Mouse (Mus musculus): ENCODE data around the gene Cd151.

Gene Cd151

DNA sequence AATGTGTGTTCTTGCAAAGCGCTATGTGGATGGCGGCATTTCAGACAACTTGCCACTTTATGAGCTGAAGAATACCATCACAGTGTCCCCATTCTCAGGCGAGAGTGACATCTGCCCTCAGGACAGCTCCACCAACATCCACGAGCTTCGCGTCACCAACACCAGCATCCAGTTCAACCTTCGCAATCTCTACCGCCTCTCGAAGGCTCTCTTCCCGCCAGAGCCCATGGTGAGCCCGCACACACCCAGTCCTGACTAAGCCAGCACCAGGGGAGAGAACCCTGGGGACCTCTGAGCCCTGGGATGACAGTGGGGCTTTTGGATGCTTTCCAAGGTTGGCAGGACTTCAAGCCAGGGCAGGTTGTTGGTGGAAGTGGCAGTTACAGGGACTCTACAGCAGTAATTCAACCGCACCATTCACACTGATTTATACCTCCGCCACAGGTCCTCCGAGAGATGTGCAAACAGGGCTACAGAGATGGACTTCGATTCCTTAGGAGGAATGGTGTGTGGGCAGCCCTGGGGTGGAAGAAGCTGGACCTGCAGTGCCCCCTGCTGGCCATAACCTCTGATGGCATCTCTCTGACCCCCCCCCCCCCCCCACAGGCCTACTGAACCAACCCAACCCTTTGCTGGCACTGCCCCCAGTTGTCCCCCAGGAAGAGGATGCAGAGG lies 9.1 kb upstream of the Cd151 start:
- peak; percentile 45 for DNase-seq (ENCODE audit: low read depth, low spot score)

DNA sequence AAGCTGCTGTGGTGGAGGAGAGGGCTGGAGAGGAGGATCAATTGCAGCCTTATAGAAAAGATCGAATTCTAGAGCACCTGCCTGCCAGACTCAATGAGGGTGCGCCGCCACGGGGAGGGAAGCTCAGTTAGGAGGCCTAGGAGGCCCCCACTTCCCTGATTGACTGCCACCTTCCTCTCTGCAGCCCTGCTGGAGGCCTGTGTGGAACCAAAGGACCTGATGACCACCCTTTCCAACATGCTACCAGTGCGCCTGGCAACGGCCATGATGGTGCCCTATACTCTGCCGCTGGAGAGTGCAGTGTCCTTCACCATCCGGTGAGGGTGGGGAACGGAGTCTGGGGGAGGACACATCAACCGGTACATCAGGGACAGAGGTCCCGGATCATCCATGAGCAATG lies 8.5 kb upstream of the Cd151 start:
- DNase-seq (ENCODE audit: low read depth, low spot score) = no peak

DNA sequence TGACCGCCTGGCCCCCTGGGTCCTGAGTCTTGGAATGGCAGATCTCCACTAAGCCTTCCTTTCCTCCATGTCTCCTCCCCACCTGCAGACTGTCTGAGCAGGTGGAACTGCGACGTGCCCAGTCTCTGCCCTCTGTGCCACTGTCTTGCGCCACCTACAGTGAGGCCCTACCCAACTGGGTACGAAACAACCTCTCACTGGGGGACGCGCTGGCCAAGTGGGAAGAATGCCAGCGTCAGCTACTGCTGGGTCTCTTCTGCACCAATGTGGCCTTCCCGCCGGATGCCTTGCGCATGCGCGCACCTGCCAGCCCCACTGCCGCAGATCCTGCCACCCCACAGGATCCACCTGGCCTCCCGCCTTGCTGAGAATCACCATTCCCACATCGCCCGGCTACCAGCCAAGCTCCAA lies 7.9 kb upstream of the Cd151 start:
- DNase-seq (ENCODE audit: low read depth, low spot score) = no peak

DNA sequence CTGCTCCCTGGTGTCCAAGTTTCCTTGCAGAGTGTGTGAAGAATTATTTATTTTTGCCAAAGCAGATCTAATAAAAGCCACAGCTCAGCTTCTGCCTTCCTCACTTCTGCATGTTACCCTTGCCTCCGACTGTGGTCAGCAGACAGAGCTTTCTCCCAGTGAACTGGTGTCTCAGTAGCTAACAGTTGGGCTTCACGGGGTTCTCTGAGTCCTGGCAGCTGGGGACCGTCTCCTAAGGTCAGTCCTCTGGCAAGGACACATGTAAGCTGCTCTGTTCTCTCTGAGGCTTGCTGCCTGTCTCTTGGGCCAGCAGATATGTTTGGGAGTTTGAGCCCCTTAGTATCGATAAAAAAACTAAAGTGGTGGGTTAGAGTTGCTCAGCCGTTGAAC lies 7.2 kb upstream of the Cd151 start:
- no peak for DNase-seq (ENCODE audit: low read depth, low spot score)

DNA sequence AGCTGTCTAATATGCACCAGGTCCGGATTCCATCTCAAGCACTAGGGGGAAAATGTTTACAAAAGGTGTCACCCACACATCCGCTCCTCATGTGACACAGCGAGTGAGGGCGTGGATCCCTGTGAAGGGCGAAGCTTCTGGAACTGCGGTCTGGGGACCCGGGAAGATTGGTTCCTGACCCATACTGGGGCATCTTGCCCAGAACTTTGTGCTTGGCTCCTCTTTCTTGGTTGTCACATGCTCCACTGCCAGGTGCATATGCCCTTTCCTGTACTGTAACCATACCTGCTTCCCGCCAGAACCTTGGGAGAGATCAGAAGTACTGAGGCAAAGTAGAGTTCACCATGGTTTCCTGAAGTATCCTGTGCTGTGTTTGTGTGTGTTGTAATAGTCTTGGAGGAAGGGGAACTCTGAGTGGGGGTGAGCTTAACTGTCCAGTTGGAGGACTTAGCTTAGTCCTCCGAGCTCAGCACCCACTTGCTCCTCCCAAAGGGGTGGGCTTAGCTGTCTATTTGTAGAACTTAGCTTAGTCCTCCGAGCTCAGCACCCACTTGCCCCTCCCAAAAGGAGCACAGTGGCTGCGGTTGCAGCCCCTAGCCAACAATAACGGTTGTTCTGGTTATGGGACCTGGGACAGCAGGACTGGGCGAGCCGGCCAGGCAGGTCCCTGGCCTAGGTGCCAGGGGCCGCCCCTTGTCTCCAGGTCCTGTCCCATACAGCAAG lies 6.6 kb upstream of the Cd151 start, which contains the start of gene Cracr2b:
Gene Cracr2b (plus strand): TSS at position 704 of the 723 bp plus-strand sequence.
- DNase-seq (ENCODE audit: low read depth, low spot score) = no peak

DNA sequence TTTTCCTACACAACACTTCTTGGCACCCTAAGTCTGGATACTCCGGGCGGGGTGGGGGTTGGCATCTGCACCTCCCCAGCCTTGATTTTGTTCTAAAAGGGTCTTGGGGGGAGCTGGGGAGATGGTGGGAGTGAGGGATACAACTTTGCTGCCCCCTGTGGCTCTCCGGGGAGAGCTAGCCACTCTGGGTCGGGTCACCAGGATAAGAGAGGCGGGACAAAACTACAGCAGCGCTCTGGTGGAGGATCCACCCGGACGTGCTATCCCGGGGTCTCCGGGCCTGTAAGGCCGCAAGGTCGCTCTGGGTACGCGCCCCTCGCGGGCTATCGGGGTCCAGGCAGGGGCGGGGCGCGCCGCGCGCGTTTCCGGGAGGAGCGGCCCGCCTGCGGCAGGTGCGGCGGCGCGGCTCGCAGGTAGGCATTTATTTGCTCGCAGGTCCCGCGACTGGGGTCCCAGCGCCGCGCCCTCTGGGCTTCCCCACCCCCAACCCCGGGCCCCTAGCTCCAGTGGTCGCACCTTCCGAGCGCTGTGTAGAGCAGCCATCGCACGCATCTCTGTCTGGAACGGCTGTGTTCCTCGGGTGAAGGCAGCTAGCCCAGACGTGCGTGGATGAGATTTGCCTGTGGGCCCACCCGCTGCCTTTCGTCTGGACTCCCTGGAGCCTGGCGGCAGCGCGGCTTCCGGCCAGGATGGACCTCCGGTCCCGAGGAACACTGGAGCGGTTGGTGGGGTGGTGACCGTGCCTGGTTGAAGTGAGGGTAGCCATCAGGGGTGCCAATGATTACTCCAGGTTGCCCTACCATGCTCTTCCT lies 5.5 kb upstream of the Cd151 start:
- DNase-seq (ENCODE audit: low read depth, low spot score) = no peak

DNA sequence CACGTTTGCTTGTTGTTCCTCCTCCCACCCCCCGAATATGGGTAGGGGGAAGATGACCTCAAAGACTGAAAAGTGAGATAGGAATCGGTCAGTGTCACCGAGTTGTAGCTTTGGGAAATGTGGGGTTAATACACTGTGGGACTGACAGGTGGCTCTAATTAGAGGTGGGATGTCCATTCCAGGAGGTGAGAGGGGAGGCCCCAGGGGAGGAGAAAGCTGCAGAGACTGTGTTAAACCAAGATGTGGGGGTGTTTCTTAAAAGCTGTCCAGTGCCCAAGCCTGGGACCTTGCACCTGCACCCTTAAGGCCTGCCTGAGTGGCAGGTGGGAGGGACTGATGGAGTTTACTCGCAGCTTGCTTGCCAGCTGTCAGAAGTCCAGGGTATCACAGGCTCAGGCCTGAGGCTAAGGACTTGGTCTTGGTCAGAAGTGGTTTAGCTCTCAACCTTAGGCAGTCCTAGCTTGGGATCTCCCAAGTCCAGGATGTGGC lies 4.8 kb upstream of the Cd151 start:
- no peak for DNase-seq (ENCODE audit: low read depth, low spot score)

DNA sequence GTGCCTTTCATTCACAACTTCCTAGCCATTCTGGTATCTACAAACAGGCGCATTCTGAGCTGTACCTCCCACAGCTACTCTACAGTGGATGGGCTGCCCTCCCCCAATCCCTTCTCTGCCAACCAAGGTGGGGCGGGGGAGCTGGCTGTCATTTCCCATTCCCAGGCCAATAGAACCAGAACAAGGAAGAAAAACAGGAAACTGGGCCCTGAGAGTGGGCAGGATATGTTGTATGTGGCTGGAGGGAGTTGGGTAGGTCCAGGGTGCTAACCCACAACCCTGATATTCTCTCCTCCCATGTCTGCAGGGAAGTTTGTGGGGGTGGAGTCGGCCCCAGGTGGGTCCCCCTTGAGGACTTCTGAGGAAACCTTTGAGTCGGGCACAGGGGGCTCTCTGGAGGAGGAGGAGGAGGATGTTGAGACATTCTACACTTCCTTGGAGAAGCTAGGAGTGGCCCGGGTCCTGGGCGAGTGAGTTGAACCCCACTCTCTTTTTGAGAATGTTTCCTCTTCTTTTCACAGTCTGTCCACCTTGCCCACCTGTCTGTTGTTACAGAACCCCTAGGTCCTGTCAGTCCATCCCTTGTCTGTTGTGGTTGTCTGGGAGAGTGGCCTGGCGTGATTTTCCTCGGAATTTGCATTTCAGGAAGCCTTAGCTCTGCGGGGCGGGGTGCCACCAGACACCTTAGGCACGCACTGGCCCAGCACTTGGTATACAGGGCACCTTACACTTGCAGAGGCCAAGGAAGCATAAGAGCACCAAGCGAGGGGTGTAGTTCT lies 3.2 kb upstream of the Cd151 start:
- no peak for DNase-seq (ENCODE audit: low read depth, low spot score)

DNA sequence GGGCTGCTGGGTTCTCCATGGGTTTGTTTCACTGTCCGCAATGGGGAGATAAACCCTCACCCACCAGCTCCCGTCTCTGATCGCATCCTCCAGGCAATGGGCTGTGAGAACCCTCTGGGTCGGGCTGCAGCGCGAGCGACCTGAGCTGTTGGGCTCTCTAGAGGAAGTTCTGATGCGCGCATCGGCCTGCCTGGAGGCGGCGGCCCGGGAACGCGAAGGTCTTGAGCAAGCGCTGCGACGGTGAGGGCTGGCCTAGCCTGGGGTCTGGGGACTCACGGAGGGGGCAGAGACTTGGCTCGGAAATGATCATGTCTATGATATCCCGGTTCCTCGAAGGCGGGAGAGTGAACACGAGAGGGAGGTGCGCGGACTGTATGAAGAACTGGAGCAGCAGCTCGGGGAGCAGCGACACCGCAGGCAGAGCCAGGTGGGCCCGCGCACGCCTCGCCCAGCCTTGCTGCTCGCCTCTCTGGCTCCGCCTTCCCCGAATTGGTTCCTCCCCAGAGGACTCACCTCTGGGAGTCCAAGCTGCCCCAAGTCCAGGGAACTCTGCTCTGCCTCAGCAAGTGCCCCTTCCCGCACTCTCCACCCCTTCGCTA lies 2.5 kb upstream of the Cd151 start:
- no peak for DNase-seq (ENCODE audit: low read depth, low spot score)

DNA sequence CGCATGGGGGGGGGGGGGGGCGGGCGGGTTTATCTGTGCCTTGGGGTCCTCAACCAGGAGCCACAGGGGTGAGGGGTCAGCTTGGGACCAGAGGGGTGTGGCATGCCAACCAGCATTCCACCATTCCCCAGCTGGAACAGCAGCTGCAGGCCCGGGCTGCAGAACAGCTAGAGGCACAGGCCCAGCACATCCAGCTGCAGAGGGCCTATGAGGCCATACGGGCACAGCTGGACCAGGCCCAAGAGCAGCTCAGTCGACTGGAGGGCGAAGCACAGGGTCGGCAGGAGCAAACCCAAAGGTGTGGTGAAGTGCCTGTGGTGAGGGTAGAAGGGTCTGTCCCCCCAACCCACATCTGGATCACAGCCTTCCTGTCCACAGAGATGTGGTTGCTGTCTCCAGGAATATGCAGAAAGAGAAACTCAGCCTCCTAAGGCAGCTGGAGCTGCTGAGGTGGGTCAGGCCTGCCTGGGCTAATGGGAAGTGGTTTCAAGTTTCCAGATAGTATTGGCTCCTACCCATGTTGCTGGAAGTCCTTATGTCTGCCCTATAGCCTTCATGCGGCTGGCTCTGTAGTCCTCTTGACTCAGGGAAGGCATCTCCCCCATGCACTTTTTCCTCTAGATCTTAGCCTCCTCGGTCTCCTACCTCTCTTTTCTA lies 1.7 kb upstream of the Cd151 start:
- DNase-seq (ENCODE audit: low read depth, low spot score) = no peak

DNA sequence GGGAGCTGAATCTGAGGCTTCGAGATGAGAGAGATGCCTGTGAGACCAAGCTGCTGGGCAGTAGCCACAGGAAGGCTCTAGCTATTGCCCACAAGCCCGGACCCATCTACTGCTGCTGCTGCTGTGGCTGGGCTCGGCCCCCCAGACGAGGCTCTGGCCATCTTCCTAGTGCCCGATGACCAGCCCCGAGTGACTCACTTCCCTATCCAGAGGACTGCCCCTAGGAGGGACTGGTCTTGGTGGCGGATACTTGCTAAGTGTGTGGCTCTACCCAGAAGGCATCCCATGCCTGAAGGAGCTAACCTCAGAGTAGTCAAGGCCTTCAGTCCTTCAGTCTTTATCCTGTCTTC lies 1.2 kb upstream of the Cd151 start:
- no peak for DNase-seq (ENCODE audit: low read depth, low spot score)

DNA sequence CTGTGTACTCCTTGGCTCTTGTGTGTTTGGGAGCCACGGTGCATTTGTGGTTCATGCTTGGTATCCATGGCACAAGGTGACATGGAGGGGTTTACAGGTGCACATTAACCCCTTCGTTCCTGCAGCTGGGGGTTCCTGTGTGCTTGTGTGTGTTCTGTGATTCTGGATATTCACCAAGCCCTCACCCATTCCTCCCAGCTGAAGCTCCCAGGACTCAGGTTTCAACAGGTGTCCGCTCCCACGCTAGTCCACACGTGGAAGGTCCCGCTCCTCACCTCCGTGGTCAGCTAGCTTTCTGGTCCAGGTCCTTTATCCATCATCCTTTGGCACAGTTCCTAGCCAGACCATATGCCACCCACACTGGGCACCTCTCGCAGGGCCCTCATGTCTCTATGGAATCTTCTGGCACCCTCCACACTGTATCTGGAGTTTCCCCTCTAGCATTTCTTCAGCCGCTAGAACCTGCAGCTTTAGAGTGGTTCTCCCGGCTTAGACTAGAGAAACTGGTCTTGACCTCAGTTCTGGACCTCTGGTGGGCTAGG lies 514 bp upstream of the Cd151 start:
- DNase-seq (ENCODE audit: low read depth, low spot score) = no peak

DNA sequence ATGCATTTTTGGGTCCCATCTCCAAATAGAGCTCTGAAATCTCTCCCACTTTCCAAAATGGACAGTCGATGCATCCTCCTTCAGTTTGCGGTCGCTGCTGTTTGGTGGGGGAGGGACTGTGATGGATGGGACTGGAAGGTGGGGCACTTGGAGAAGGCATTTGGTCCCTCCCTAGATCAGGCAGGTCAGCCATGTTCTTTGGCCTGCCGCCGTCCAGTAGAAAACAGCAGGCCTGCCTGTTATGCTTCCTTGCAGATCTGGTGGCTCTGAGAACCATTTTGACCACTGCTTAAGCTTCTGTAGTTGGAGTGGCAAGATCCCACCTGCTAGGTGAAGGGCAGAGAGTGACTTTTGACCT lies 951 bp downstream of the Cd151 start:
- DNase-seq (ENCODE audit: low read depth, low spot score) = peak; percentile 35

DNA sequence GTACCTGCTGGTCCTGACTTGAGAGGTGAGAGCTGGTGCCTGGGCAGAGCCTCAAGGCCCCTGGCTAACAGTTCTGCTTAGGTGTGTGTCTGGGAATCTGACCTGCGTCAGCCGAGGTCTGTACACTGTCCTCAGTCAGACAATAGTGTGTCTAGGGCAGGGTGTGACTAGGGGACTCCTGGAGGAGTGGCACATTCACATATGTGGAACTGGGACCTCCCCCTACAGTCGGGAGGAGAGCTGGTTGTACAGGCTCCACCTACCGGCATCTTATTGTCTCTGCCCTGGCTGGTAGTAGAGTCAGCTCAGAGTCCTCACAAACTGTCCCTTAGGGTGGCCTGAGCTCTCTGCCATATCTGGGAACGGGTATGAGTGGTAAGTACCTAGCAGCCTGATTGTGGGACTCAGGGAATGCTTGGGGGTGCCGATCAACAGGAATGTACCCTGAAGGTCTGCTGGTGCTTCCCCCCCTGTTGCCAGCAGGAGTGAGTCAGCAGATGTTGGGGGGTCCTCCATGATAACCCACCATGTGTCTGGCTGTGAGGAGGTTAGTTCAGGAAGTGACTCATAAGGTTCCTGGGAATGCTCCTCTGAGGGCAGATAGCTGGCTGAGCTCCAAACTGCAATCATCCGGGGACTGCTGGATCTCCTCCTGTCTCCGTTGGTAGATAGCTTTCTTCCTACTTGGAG lies 1.5 kb downstream of the Cd151 start:
- peak; percentile 76 for DNase-seq (ENCODE audit: low read depth, low spot score)

DNA sequence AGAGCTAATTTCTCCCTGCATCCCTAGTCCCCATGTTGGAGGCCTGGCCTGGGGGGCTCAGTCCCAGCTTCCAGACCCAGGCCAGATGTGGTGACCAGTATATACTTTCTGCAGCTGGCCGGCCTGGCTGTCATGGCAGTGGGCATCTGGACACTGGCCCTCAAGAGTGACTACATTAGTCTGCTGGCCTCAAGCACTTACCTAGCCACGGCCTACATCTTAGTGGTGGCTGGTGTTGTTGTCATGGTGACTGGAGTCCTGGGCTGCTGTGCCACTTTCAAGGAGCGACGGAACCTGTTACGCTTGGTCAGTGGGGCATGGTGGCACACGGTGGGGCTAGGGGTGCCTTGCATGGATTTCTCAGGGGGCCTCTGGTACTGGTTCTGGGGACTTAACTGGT lies 2.2 kb downstream of the Cd151 start:
- DNase-seq (ENCODE audit: low read depth, low spot score) = no peak

DNA sequence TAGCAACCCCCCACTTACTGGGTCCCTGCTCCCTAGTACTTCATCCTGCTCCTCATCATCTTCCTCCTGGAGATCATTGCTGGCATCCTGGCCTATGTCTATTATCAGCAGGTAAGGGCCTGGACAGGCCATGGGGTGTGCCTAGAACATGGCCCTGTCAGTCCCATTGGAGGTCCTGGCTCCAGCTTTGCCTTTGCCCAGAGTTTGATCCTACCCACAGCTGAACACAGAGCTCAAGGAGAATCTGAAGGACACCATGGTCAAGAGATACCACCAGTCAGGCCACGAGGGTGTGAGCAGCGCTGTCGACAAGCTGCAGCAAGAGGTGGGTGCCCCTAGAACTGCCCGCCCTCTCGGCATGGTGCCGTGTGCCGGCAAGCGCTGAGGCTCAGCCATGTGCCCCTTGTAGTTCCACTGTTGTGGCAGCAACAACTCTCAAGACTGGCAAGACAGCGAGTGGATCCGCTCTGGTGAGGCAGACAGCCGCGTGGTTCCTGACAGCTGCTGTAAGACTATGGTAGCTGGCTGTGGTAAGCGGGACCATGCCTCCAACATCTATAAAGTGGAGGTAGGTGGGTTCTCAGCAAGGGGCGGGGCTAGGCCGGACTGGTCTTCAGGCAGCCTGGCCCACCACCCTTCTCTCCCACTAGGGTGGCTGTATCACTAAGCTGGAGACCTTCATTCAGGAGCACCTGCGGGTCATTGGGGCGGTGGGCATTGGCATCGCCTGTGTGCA lies 2.9 kb downstream of the Cd151 start:
- DNase-seq (ENCODE audit: low read depth, low spot score) = no peak

DNA sequence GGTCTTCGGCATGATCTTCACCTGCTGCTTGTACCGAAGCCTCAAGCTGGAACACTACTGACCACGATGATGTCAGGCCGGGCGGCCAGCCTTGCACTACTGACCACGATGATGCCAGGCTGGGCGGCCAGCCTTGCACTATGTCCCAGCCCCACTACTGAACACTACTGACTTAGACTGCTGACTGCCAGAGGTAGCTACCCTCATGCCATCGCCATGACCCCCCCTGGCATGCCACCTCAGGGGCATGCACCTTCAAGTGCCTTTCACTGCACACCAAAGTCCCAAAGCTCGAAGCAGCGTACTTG lies 3.4 kb downstream of the Cd151 start:
- DNase-seq (ENCODE audit: low read depth, low spot score) = no peak

DNA sequence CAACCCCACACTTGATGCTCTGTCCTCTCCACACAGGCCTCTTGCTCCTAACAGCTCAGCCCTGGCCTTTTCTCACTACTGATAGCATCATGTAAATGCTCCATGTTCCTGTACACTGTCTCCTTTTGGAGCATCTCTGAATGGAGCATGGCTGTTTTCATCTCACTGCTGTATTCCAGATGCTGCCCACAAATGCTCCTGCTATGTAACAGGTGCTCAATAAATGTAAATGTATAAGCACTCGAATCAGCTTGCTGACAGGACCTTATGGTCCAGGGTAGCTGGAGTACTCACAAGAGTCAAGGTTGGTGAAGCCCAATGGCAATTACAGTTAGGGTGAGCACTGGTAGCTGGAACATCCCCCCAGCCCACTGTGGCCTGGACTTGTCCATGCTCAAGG lies 4.0 kb downstream of the Cd151 start:
- DNase-seq (ENCODE audit: low read depth, low spot score) = no peak

DNA sequence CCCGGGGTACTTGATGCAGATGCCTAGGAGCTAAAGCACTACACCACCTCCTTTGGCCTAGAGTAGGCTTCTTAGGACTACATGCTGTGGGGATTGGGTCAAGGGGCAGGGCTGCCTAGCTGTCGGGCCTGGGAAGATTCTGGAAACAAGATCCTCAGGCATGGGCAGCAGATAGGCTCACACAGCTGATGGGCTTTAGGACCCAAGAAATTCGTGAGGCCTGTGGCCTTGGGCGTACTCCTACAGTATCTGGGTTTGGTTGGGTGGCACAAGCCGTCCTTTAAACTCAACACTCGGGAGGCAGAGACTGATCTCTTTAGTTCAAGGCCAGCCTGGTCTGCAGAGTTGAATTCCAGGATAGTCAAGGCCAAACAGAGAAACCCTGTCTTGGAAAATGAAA lies 5.0 kb downstream of the Cd151 start:
- DNase-seq (ENCODE audit: low read depth, low spot score) = no peak

DNA sequence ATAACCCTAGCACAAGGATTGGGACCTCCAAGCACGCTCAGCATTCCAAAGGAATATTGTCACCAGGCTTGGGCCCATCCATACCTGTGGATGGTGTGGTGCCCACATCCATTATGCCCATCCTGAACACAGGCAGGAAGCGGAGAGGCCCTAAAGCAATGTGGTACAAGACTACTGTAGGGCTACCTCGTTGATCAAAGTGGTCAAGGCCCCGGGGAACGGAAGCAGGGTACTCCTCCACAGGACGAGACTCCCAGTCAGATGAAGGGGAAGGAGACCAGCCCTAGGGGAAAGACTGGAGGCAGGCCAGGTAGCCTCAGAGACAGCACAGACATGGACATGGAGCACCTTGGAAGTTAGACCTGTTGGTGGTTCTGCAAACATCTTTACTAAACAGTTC lies 5.6 kb downstream of the Cd151 start:
- no peak for DNase-seq (ENCODE audit: low read depth, low spot score)

All from mesoderm, embryonic 11.5 days (tissue).